Mouse (Mus musculus) left cerebral cortex, postnatal 25 days (tissue): ENCODE measurements at regions not wholly inside any gene's neighbourhood (a gene's known extent, or its start where the extent isn't known, plus 50 kb on each side); places are given as distances from the start of the nearest gene placed in this dataset.

ENCODE experiments used
- DNase-seq, 2 experiments: peaks; one replicate each; pipeline ENCODE4 v3.0.0; 2022; ENCODE audit warnings: low spot score in 2 of 2, mixed read lengths in 1 of 2
- intact Hi-C: fragments of 180-260 bp; cut with DNase I; formaldehyde crosslinking; loops from one replicate; pipeline ENCODE4 v1.15.1; 2025

GRCm38 (mm10) chr3:140702929-140703328 lies 509.2 kb downstream of the Pdha2 start:
- intact Hi-C loops = no loop called here

GRCm38 (mm10) chr3:140702271-140702681 lies 509.9 kb downstream of the Pdha2 start:
- no peak for DNase-seq
- intact Hi-C loops = no loop called here

More at GRCm38 (mm10) chr3:140702929-140703328, 509.2 kb downstream of the Pdha2 start:
- no peak for DNase-seq

GRCm38 (mm10) chr3:140697295-140697694 lies 514.9 kb downstream of the Pdha2 start:
- intact Hi-C loops = no loop called here
- no peak for DNase-seq

GRCm38 (mm10) chr3:140682794-140683193 lies 529.4 kb downstream of the Pdha2 start:
- intact Hi-C loops = loop anchor here (5.0 kb wide), 1 partner anchor 1150 kb away; no protein-coding TSS in a partner anchor
- peak in 1 of 2 experiments; percentile 13 for DNase-seq

DNA sequence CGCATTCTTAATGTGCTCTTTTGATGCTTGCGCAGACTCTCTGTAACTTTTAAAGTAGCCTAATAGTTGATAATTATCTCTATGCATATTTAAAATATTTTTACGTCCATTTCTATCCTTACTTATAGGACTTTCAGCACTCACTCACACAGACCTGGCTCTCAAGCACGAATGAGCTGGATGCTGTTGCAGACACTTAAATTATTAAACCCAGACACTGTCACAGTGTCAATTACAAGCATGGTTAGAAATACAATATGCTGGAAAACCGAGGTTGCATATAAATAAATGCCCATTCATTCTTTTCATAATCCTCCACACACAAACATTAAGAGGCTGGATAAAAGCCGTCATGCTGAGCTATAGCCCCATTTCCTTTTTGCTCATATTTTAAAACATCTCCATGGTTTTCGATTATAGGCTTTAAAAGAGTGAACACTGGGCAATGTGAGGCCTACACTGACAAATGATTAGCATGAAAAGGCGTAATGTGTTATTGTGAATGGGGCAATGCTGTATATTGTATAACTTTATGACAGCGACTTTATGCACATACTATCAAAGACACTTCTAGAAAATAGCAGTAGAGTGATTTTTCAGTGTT lies 566.3 kb downstream of the Pdha2 start:
- intact Hi-C loops = no loop called here
- no peak for DNase-seq

DNA sequence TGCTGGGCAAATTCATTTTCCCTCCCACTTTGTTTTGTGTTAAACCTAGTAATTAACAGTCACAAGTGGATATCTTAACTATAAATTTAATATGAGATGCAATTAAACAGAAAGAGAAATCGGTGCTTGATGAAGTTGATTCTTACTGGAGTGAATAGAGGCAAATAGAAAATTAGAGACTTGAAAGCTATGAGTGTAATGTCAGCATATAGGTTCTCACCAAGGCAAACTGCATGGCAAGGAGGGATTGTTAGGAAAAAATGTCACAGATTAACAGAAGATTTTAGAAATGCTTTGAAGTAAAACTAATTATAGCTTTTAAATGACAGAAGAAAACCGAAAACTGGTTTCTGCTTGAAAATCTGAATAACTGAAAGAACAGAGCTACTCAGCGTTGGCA lies 592.3 kb downstream of the Pdha2 start:
- intact Hi-C loops = no loop called here
- DNase-seq = no peak
